Mouse (Mus musculus): ENCODE measurements around the gene Nup155. TPM values are rescaled to one million over a fixed set of nuclear protein-coding genes. Genes with fewer than 3 reads are reported as not detected.

The Nup155 gene
- polyA plus RNA-seq, 1 experiment from 2014 or later: 23.3 TPM

DNA sequence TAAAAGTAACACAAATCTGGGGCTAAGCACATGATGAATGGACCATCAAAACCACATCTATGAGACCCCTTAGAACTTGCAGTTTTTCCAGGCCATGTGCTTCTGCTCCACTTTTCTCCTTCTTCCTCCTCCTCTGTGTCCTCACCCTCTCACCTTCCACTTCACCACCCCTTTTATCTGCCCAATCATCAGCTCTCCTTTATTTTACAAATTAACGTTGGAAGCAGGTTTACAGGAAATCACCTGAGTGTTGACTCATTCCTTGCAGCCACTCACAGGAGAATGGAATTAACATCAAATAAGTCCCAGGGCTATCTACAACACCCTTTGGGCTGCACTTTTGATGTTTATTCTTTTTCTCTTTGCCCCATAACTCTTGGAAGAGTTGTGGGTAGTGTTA is 52.8 kb downstream of the Nup155 start:
- H3K36me3 ChIP-seq (ENCODE audit: control insufficient read depth, insufficient read depth, low read length): peaks cover 49% of the 10 kb centered on the region
- no peak overlapping the region for H3K4me2 ChIP-seq (ENCODE audit: low read length)
- no peak for DNase-seq (ENCODE audit: low spot score)
- WGBS: 85% methylated on average over 1 of the region's 1 CpGs
- H3K9ac ChIP-seq (ENCODE audit: low read length): no peak overlapping the region
- no peaks in the 10 kb centered on the region for H3K4me1 ChIP-seq (replicated peaks; ENCODE audit: control insufficient read depth, insufficient read depth, low read length)
- H3K27me3 ChIP-seq (replicated peaks; ENCODE audit: control insufficient read depth, insufficient read depth, low read length): no peaks in the 10 kb centered on the region
- H3K4me3 ChIP-seq (ENCODE audit: low read depth, low read length): no peak overlapping the region
- no peaks in the 10 kb centered on the region for H3K9me3 ChIP-seq (ENCODE audit: control insufficient read depth, low read length)
- no peak for ATAC-seq (replicated peaks; ENCODE audit: low FRiP score, low TSS enrichment, low read depth)
- no peak overlapping the region for H3K27ac ChIP-seq (ENCODE audit: low read depth)

DNA sequence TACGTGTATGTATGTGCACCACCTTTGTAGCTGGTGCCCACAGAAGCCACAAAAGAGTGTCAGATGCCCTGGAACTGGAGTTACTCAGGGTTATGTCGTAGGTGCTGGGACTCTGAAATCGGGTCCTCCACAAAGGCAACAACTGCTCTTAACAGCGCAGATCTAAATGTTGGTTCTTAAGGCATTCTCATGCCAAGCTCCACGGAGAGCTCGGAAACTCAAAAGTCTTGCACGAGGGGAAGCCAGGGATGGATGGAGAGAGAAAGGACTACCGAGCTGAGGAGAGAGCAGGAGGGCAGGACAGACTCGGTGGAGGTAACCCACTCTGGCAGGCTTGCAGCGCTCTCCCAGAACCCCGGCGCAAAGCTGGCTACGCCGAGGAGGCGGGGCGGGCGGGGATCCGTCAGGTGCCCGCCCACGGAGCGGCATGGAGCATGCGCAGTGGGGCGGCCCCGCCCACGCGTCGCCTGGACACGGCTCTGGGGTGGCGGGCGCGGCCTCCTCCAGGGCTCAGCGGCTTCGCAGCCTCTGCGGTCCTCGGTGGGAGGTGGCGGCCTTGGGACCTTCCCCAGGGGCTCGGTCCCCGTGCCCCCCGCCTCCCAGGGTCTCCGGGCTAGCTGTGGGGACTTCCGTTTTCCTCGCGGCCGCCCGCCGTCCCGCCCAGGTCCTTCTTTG is 59.7 kb downstream of the Nup155 start, which contains the start of gene Cplane1:
Cplane1 (plus strand) TSS at position 516 of the 675 bp plus-strand sequence.
- H3K36me3 ChIP-seq (ENCODE audit: control insufficient read depth, insufficient read depth, low read length): peaks cover 26% of the 10 kb centered on the region
- H3K4me1 ChIP-seq (replicated peaks; ENCODE audit: control insufficient read depth, insufficient read depth, low read length): 0 out of 2 replicates have a peak, but pooled peaks cover 3% of the 10 kb centered on the region
- ATAC-seq (replicated peaks; ENCODE audit: low FRiP score, low TSS enrichment, low read depth): peak; percentile 98
- H3K27me3 ChIP-seq (replicated peaks; ENCODE audit: control insufficient read depth, insufficient read depth, low read length): no peaks in the 10 kb centered on the region
- peak within 1 kb of the TSS; percentile 64 for H3K27ac ChIP-seq (ENCODE audit: low read depth)
- H3K4me2 ChIP-seq (ENCODE audit: low read length): peak within 1 kb of the TSS; percentile 69
- WGBS: under 1% methylated on average over 46 of the region's 47 CpGs
- peak within 1 kb of the TSS; percentile 84 for H3K9ac ChIP-seq (ENCODE audit: low read length)
- DNase-seq (ENCODE audit: low spot score): peak; percentile 94
- no peaks in the 10 kb centered on the region for H3K9me3 ChIP-seq (ENCODE audit: control insufficient read depth, low read length)
- H3K4me3 ChIP-seq (ENCODE audit: low read depth, low read length): peak within 1 kb of the TSS; percentile 83

DNA sequence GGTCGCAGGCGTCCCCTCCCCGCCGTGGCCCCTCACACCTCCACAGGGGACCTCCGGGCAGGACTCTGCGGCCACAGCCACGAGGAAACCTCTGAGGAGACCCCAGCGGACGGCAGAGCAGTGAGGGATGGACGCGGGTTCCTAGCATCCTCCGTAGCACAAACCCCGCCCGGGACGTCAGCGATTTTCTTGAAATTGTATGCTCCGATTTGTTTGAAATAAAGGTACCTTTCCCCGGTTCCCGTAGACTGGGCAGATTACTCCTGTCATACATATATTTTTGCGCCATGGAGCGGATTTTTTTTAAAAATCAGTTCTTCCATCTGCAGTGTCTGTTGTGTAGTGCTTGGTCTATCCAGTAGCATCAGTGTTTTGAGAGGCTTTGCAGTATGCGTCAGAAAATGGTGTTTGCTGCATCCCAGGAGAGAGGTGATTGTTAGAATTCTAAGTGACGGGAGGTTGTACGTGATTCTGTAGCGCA is 60.2 kb downstream of the Nup155 start:
- H3K4me3 ChIP-seq (ENCODE audit: low read depth, low read length): peak overlapping the region; percentile 83
- 0 out of 2 replicates have a peak, but pooled peaks cover 3% of the 10 kb centered on the region for H3K4me1 ChIP-seq (replicated peaks; ENCODE audit: control insufficient read depth, insufficient read depth, low read length)
- H3K9me3 ChIP-seq (ENCODE audit: control insufficient read depth, low read length): no peaks in the 10 kb centered on the region
- ATAC-seq (replicated peaks; ENCODE audit: low FRiP score, low TSS enrichment, low read depth) (peak; percentile 65), DNase-seq (ENCODE audit: low spot score) (peak; percentile 81)
- WGBS: 1% methylated on average over 25 of the region's 25 CpGs
- peak overlapping the region; percentile 64 for H3K27ac ChIP-seq (ENCODE audit: low read depth)
- no peaks in the 10 kb centered on the region for H3K27me3 ChIP-seq (replicated peaks; ENCODE audit: control insufficient read depth, insufficient read depth, low read length)
- peaks cover 32% of the 10 kb centered on the region for H3K36me3 ChIP-seq (ENCODE audit: control insufficient read depth, insufficient read depth, low read length)
- peak overlapping the region; percentile 84 for H3K9ac ChIP-seq (ENCODE audit: low read length)
- peak overlapping the region; percentile 69 for H3K4me2 ChIP-seq (ENCODE audit: low read length)

- DNase-seq (ENCODE audit: low spot score) (no peak), ATAC-seq (replicated peaks; ENCODE audit: low FRiP score, low TSS enrichment, low read depth) (no peak)
- Histone ChIP-seq H3K4me3 (ENCODE audit: low read depth, low read length) (no peak overlapping the region), H3K9ac (ENCODE audit: low read length) (no peak overlapping the region), H3K27me3 (replicated peaks; ENCODE audit: control insufficient read depth, insufficient read depth, low read length) (no peaks in the 10 kb centered on the region), H3K4me1 (replicated peaks; ENCODE audit: control insufficient read depth, insufficient read depth, low read length) (no peaks in the 10 kb centered on the region), H3K36me3 (ENCODE audit: control insufficient read depth, insufficient read depth, low read length) (peaks cover 69% of the 10 kb centered on the region), H3K27ac (ENCODE audit: low read depth) (no peak overlapping the region), H3K4me2 (ENCODE audit: low read length) (no peak overlapping the region), H3K9me3 (ENCODE audit: control insufficient read depth, low read length) (no peaks in the 10 kb centered on the region)
- 93% methylated on average over 3 of the region's 3 CpGs for WGBS
These were observed 80.5 kb downstream of the Nup155 start for GRCm38 (mm10) chr15:8189563-8189962.

DNA sequence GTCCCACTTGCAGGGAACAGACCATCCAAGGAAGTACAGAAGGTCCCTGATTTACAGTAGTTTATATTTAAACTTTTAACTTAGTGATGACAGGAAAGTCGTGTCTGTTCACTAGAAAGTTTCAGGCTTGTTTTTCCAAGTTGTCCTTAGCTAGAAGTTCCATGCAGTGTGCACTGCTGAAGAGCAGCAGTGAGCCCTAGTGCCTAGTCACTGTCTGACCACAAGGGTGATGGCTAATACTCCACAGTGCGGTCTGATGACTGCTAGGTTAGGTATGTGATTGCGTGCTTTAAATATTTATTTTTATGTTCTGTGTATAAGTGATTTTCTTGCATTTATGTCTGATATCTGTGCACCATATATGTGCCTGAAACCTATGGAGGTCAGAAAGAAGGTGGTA is 81.4 kb downstream of the Nup155 start:
- Histone ChIP-seq H3K9ac (ENCODE audit: low read length) (no peak overlapping the region), H3K9me3 (ENCODE audit: control insufficient read depth, low read length) (no peaks in the 10 kb centered on the region), H3K36me3 (ENCODE audit: control insufficient read depth, insufficient read depth, low read length) (peaks cover 77% of the 10 kb centered on the region), H3K4me1 (replicated peaks; ENCODE audit: control insufficient read depth, insufficient read depth, low read length) (no peaks in the 10 kb centered on the region), H3K27me3 (replicated peaks; ENCODE audit: control insufficient read depth, insufficient read depth, low read length) (no peaks in the 10 kb centered on the region), H3K4me3 (ENCODE audit: low read depth, low read length) (no peak overlapping the region), H3K27ac (ENCODE audit: low read depth) (no peak overlapping the region), H3K4me2 (ENCODE audit: low read length) (no peak overlapping the region)
- WGBS: 89% methylated on average over 3 of the region's 3 CpGs
- ATAC-seq (replicated peaks; ENCODE audit: low FRiP score, low TSS enrichment, low read depth) (no peak), DNase-seq (ENCODE audit: low spot score) (no peak)

DNA sequence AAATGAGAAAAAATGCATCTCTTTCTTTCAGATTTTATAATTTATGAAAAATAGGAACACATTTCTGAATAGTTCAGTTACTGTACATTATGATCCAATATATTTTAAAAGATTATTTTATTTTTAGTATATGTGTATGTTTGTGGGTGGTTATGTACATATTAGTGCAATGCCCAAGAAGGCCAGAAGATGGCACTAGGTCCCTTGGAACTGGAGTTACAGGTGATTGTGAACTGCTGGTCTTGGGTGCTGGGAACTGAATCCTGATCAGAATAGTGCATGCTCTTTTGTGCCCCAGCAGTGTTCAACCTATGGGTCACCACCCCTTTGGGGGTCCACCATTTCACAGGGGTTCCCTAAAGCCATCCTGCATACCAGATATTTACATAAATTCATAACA is 91.2 kb downstream of the Nup155 start:
- H3K36me3 ChIP-seq (ENCODE audit: control insufficient read depth, insufficient read depth, low read length): peaks cover 55% of the 10 kb centered on the region
- DNase-seq (ENCODE audit: low spot score): no peak

GRCm38 (mm10) chr15:8208362-8208761 is 99.3 kb downstream of the Nup155 start:
- Histone ChIP-seq H3K9ac (ENCODE audit: low read length) (no peak overlapping the region), H3K4me1 (replicated peaks; ENCODE audit: control insufficient read depth, insufficient read depth, low read length) (no peaks in the 10 kb centered on the region), H3K27ac (ENCODE audit: low read depth) (no peak overlapping the region), H3K9me3 (ENCODE audit: control insufficient read depth, low read length) (no peaks in the 10 kb centered on the region), H3K27me3 (replicated peaks; ENCODE audit: control insufficient read depth, insufficient read depth, low read length) (no peaks in the 10 kb centered on the region), H3K36me3 (ENCODE audit: control insufficient read depth, insufficient read depth, low read length) (peaks cover 56% of the 10 kb centered on the region), H3K4me2 (ENCODE audit: low read length) (no peak overlapping the region), H3K4me3 (ENCODE audit: low read depth, low read length) (no peak overlapping the region)
- DNase-seq (ENCODE audit: low spot score) (no peak), ATAC-seq (replicated peaks; ENCODE audit: low FRiP score, low TSS enrichment, low read depth) (no peak)
- WGBS: 88% methylated on average over 6 of the region's 6 CpGs

More for the DNA sequence above, 91.2 kb downstream of the Nup155 start:
- Histone ChIP-seq H3K27ac (ENCODE audit: low read depth) (no peak overlapping the region), H3K9ac (ENCODE audit: low read length) (no peak overlapping the region), H3K9me3 (ENCODE audit: control insufficient read depth, low read length) (0 out of 2 replicates have a peak, but pooled peaks cover 2% of the 10 kb centered on the region), H3K4me3 (ENCODE audit: low read depth, low read length) (no peak overlapping the region), H3K27me3 (replicated peaks; ENCODE audit: control insufficient read depth, insufficient read depth, low read length) (no peaks in the 10 kb centered on the region), H3K4me1 (replicated peaks; ENCODE audit: control insufficient read depth, insufficient read depth, low read length) (no peaks in the 10 kb centered on the region), H3K4me2 (ENCODE audit: low read length) (no peak overlapping the region)
- no peak for ATAC-seq (replicated peaks; ENCODE audit: low FRiP score, low TSS enrichment, low read depth)
